Mouse (Mus musculus): ENCODE data around the gene Med26. TPM values are rescaled to one million over a fixed set of nuclear protein-coding genes. Genes with fewer than 3 reads are reported as not detected.

Med26 gene
- polyA plus RNA-seq, 1 experiment from 2014 or later, result 14.5 TPM

GRCm38 (mm10) chr8:72498527-72498926 is 49.5 kb downstream of the Med26 start:
- Histone ChIP-seq H3K27me3 (replicated peaks) (no peaks in the 10 kb centered on the region), H3K27ac (replicated peaks) (no peak overlapping the region), H3K4me2 (no peak overlapping the region), H3K4me3 (replicated peaks) (no peak overlapping the region), H3K4me1 (peaks cover 11% of the 10 kb centered on the region), H3K9ac (replicated peaks) (no peak overlapping the region), H3K36me3 (peaks cover 22% of the 10 kb centered on the region), H3K9me3 (replicated peaks) (no peaks in the 10 kb centered on the region)
- 93% methylated on average over 4 of the region's 4 CpGs for WGBS
- no peak for ATAC-seq (ENCODE audit: low FRiP score)

- Histone ChIP-seq H3K4me1 (peaks cover 15% of the 10 kb centered on the region), H3K4me3 (replicated peaks) (no peak overlapping the region), H3K4me2 (no peak overlapping the region), H3K9me3 (replicated peaks) (no peaks in the 10 kb centered on the region), H3K36me3 (peaks cover 22% of the 10 kb centered on the region), H3K27ac (replicated peaks) (no peak overlapping the region), H3K27me3 (replicated peaks) (no peaks in the 10 kb centered on the region), H3K9ac (replicated peaks) (no peak overlapping the region)
- ATAC-seq (ENCODE audit: low FRiP score), result no peak
- WGBS, result 89% methylated on average over 1 of the region's 1 CpGs
These were observed 50.2 kb downstream of the Med26 start for GRCm38 (mm10) chr8:72497911-72498310.

- peaks cover 22% of the 10 kb centered on the region for H3K36me3 ChIP-seq
- no peak for ATAC-seq (ENCODE audit: low FRiP score)
- H3K9me3 ChIP-seq (replicated peaks), result no peaks in the 10 kb centered on the region
- peaks cover 22% of the 10 kb centered on the region for H3K4me1 ChIP-seq
- H3K27me3 ChIP-seq (replicated peaks), result no peaks in the 10 kb centered on the region
- 91% methylated on average over 19 of the region's 19 CpGs for WGBS
- no peak overlapping the region for H3K4me2 ChIP-seq
- no peak overlapping the region for H3K27ac ChIP-seq (replicated peaks)
- H3K9ac ChIP-seq (replicated peaks), result no peak overlapping the region
- no peak overlapping the region for H3K4me3 ChIP-seq (replicated peaks)
These were observed 51.9 kb downstream of the Med26 start for GRCm38 (mm10) chr8:72496217-72496616.

DNA sequence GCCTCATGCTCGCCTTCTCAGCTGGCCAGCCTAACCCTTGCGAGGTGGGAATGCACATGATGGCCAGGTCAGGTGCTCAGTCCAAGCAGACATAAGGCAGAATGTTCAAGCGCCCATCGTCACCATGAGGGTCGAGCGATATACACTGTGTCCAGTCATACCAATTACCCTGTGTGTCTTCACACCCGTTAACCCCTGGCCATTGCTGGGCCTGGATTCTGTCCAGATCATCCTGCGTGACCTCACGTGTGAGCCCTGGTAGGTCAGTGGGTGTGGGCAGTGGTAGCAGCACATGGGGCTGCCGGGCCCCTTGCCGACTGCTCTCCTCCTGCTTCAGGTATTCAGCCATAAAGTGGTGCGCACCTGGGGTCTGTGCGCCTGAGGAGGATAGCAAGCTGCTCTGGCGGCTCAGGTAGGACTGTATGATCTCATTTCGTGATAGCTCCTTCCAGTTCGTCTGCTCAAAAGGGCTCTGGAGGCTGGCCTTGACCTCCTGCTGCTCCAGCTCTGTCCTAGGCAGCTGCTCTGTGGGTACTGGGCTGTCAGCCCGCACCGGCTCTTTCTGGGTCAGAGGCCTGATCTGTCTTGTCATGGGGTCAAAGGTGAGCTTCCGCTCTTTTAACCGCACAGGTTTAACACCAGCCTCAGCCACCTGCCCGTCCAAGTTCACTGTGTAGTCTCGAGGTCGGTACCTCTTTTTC is 52.5 kb downstream of the Med26 start:
- 91% methylated on average over 23 of the region's 23 CpGs for WGBS
- no peak for ATAC-seq (ENCODE audit: low FRiP score)

DNA sequence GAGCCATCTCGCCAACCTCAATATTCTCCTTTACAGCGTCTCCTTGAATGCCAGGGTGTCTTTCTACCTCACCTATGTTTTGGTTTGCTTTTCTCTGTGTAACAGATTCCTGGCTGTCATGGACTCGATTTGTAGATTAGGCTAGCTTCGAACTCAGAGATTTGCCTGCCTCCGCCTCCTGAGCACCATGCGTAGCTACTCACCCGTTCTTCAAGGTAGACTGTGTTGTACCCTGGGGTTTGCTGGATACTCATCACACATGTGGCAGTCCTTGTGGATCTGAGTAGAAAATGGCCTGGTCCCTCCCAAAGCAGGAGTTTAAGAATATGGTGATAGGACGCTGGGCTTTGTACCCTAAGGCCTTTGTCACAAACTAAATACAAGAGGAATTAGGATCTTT is 54.7 kb downstream of the Med26 start:
- 18% methylated on average over 8 of the region's 8 CpGs for WGBS
- Histone ChIP-seq H3K4me1 (peaks cover 34% of the 10 kb centered on the region), H3K4me3 (replicated peaks) (peak overlapping the region; percentile 89), H3K27me3 (replicated peaks) (no peaks in the 10 kb centered on the region), H3K9me3 (replicated peaks) (no peaks in the 10 kb centered on the region), H3K27ac (replicated peaks) (peak overlapping the region; percentile 84), H3K4me2 (peak overlapping the region; percentile 70), H3K36me3 (peaks cover 31% of the 10 kb centered on the region), H3K9ac (replicated peaks) (peak overlapping the region; percentile 60)
- no peak for ATAC-seq (ENCODE audit: low FRiP score)

More for the DNA sequence above, 52.5 kb downstream of the Med26 start:
- Histone ChIP-seq H3K4me2 (no peak overlapping the region), H3K4me1 (peaks cover 27% of the 10 kb centered on the region), H3K27me3 (replicated peaks) (no peaks in the 10 kb centered on the region), H3K9me3 (replicated peaks) (no peaks in the 10 kb centered on the region), H3K27ac (replicated peaks) (no peak overlapping the region), H3K9ac (replicated peaks) (no peak overlapping the region), H3K36me3 (peaks cover 22% of the 10 kb centered on the region), H3K4me3 (replicated peaks) (no peak overlapping the region)

DNA sequence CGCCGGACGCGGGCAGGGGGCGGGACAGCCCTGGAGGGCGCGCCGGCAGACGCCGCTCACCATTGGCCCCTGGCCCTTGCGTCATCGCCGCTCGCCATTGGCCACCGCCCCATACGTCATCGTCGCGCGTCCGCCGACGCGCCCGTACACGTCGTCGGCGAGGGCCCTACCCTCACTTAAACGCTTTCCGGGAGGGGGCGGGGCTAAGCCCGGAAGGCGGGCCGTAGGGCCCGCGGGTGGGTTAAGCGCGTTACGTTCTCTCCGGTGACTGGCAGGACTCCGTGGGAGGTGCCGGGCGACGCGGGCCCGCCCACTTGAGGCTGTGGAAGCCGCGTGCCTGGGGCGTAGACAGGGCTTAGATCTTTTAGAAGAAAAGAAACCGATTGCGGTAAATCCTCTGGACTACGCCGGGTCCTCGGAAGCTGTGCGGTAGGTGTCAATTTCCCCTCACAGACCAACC is 55.4 kb downstream of the Med26 start:
- Histone ChIP-seq H3K4me2 (peak overlapping the region; percentile 75), H3K27me3 (replicated peaks) (no peaks in the 10 kb centered on the region), H3K36me3 (peaks cover 39% of the 10 kb centered on the region), H3K9ac (replicated peaks) (peak overlapping the region; percentile 81), H3K27ac (replicated peaks) (peak overlapping the region; percentile 88), H3K4me1 (peaks cover 34% of the 10 kb centered on the region), H3K4me3 (replicated peaks) (peak overlapping the region; percentile 89), H3K9me3 (replicated peaks) (no peaks in the 10 kb centered on the region)
- WGBS, result under 1% methylated on average over 55 of the region's 56 CpGs
- peak; percentile 97 for ATAC-seq (ENCODE audit: low FRiP score)

DNA sequence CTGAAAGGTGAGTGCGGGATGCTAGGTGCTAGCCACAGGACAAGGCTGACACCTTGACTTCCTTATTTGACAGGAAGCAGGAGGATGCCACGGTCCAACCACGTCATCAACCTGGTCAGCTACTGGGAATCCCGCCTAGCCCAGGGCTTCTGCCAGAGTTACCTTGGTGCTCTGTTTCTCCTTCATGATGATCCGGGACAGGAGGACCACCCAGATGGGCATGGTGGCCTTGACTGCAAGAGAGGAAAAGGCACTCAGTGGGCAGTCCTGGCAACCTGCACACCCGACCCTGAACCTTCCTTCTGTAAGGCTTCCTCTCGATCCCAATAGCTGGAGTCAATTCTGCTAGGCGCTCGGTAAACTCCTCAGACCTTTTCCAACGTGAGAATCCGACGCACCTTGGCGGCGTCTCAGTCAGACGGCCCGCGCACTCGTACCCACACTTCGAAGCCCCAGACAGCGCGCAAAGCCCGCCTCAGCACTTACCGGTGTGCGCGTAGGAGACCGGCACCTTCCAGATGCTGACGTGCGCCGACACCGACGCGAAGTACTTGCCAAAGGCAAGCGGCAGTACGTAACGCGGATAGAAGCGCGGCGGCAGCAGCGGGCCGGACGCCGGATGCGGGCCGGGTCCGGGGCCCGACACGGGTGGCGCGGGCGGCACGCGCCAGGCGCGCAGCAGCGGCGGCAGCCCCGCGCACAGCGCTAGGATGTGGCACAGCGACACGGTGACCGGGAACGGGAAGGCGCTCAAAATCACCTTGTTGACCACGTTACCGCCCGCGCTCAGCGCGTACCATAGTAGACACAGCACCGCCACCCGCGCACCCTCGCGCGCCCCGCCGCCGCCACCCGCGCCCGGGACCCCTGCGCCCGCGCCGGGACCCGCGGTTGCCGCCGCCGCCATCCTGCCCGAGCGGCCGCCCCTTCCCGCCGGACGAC is 56.1 kb downstream of the Med26 start, which contains the start of gene Slc35e1:
TSS of gene Slc35e1 (minus strand) at position 935 of the 942 bp plus-strand sequence.
- Histone ChIP-seq H3K4me1 (peaks cover 34% of the 10 kb centered on the region), H3K4me2 (peak within 1 kb of the TSS; percentile 75), H3K27me3 (replicated peaks) (no peaks in the 10 kb centered on the region), H3K36me3 (peaks cover 46% of the 10 kb centered on the region), H3K9me3 (replicated peaks) (no peaks in the 10 kb centered on the region), H3K27ac (replicated peaks) (peak within 1 kb of the TSS; percentile 88), H3K4me3 (replicated peaks) (peak within 1 kb of the TSS; percentile 89), H3K9ac (replicated peaks) (peak within 1 kb of the TSS; percentile 81)
- WGBS, result under 1% methylated on average over 89 of the region's 98 CpGs
- ATAC-seq (ENCODE audit: low FRiP score), result peak; percentile 71

DNA sequence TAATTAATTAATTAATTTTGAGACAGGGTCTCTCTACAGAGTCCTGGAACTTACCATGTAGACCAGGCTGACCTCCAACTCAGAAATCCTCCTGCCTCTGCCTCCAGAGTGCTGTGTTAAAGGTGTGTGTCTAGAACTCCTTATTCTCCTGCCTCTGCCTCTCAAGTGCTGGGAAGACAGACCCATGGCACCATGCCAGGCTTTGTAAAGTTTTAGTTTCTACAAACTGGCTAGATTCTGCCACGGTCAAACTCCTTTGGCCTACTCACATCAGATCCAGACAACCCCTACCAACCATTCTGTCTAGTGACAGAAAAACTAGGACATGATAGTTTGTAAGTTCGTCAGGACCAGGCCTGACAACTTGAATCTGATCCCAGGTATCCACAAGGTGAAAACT is 57.1 kb downstream of the Med26 start:
- Histone ChIP-seq H3K4me3 (replicated peaks) (peak overlapping the region; percentile 89), H3K36me3 (peaks cover 44% of the 10 kb centered on the region), H3K27me3 (replicated peaks) (no peaks in the 10 kb centered on the region), H3K27ac (replicated peaks) (peak overlapping the region; percentile 88; the same call in 1 of the 2 replicates), H3K4me1 (peaks cover 34% of the 10 kb centered on the region), H3K9ac (replicated peaks) (peak overlapping the region; percentile 81; the same call in 1 of the 2 replicates), H3K4me2 (peak overlapping the region; percentile 75), H3K9me3 (replicated peaks) (no peaks in the 10 kb centered on the region)
- 93% methylated on average over 2 of the region's 2 CpGs for WGBS
- no peak for ATAC-seq (ENCODE audit: low FRiP score)

DNA sequence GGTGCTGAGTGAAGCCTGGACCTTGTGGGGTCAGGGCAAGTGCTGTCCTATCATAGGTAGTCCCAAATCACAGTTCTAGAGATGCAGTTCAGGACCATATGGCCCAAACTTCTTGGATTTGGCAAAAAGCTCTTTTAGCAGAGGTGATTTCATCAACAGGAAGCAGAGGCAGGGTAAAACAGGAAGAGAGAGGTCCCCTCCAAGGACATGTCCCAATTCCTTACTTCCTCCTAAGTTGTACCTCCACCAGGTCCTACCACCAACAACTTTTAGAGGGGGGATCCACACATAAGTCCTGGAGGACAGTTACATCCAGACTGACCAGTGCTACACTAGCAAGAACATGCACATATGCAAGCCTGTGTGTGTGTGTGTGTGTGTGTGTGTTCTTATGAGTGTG is 61.1 kb downstream of the Med26 start:
- Histone ChIP-seq H3K4me1 (peaks cover 19% of the 10 kb centered on the region), H3K27me3 (replicated peaks) (no peaks in the 10 kb centered on the region), H3K36me3 (peaks cover 52% of the 10 kb centered on the region), H3K4me3 (replicated peaks) (no peak overlapping the region), H3K9ac (replicated peaks) (no peak overlapping the region), H3K4me2 (no peak overlapping the region), H3K27ac (replicated peaks) (no peak overlapping the region), H3K9me3 (replicated peaks) (no peaks in the 10 kb centered on the region)
- no peak for ATAC-seq (ENCODE audit: low FRiP score)

DNA sequence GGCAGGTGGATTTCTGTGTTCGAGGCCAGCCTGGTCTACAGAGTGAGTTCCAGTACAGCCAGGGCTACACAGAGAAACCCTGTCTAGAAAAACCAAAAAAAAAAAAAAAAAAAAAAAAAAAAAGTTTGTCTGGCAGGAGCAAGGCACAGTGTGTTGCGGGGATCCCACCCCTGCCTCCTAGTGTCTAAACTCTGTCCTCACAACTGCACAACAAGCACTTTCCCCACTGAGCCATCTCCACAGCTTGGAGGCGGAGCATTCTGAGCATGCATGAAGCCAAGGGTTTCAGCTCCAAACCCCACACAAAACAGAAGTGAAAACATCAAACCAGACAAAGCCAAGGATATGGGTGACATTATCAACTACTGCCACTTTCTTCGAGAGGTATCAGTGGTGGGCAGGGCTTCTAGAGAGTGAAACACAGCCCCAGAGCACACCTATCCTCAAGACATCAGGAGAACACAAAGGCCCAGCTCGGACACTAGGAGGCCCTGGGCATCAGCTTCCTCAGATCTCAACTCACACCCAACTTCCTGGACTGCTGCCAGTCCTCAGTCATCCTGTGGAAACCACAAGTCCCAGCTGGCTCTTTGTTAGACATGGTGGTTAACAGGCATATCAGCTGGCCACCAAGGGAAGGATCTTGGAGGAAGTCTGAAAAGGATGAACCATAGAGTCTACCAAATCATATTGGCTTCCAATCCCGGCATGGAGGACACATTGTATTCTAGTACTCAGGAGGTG is 62.4 kb downstream of the Med26 start:
- Histone ChIP-seq H3K4me2 (no peak overlapping the region), H3K36me3 (peaks cover 55% of the 10 kb centered on the region), H3K27me3 (replicated peaks) (no peaks in the 10 kb centered on the region), H3K4me3 (replicated peaks) (no peak overlapping the region), H3K9ac (replicated peaks) (no peak overlapping the region), H3K4me1 (peaks cover 7% of the 10 kb centered on the region; the same call in 1 of the 2 replicates), H3K9me3 (replicated peaks) (no peaks in the 10 kb centered on the region), H3K27ac (replicated peaks) (no peak overlapping the region)
- 90% methylated on average over 6 of the region's 6 CpGs for WGBS
- no peak for ATAC-seq (ENCODE audit: low FRiP score)
